Mouse (Mus musculus): ENCODE results near the gene Cd300lb. TPM values are rescaled to one million over a fixed set of nuclear protein-coding genes. Genes with fewer than 3 reads are reported as not detected.

Cd300lb gene
- polyA plus RNA-seq, 1 experiment from 2014 or later, result 0.08 TPM

DNA sequence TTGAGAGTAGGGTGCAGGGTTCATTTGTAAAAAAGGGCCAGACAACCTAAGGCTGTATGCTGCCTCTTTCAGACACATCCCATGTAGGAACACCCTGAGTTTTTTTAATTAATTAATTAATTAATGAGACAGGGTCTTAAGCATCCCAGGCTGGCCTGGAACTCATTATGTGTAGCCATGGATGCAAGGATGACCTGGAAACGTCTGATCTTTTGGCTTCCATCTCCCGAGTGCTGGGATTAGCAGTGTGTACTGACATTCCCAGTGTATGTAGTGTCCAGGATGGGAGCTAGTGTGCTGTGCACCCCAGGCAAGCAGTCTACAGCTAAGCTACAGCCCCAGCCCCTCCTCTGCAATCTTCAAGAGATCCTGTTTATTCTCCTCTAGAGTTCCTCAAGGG is 57.6 kb downstream of the Cd300lb start:
- Histone ChIP-seq H3K9me3 (ENCODE audit: control insufficient read depth, low read length) (no peaks in the 10 kb centered on the region), H3K4me2 (ENCODE audit: low read length) (no peak overlapping the region), H3K27me3 (replicated peaks; ENCODE audit: control insufficient read depth, insufficient read depth, low read length) (no peaks in the 10 kb centered on the region), H3K36me3 (ENCODE audit: control insufficient read depth, insufficient read depth) (no peaks in the 10 kb centered on the region), H3K9ac (replicated peaks; ENCODE audit: low read depth, low read length) (no peak overlapping the region), H3K27ac (ENCODE audit: low read length) (no peak overlapping the region), H3K4me1 (replicated peaks; ENCODE audit: control insufficient read depth, insufficient read depth, low read length) (peaks cover 5% of the 10 kb centered on the region), H3K4me3 (replicated peaks; ENCODE audit: low read length) (no peak overlapping the region)
- WGBS, result 15% methylated on average over 2 of the region's 2 CpGs
- no peak for ATAC-seq

GRCm38 (mm10) chr11:114876176-114876575 is 58.0 kb downstream of the Cd300lb start:
- Histone ChIP-seq H3K4me2 (ENCODE audit: low read length) (no peak overlapping the region), H3K27me3 (replicated peaks; ENCODE audit: control insufficient read depth, insufficient read depth, low read length) (no peaks in the 10 kb centered on the region), H3K9me3 (ENCODE audit: control insufficient read depth, low read length) (no peaks in the 10 kb centered on the region), H3K36me3 (ENCODE audit: control insufficient read depth, insufficient read depth) (no peaks in the 10 kb centered on the region), H3K9ac (replicated peaks; ENCODE audit: low read depth, low read length) (no peak overlapping the region), H3K4me3 (replicated peaks; ENCODE audit: low read length) (no peak overlapping the region), H3K4me1 (replicated peaks; ENCODE audit: control insufficient read depth, insufficient read depth, low read length) (peaks cover 5% of the 10 kb centered on the region), H3K27ac (ENCODE audit: low read length) (no peak overlapping the region)
- WGBS, result 53% methylated on average over 7 of the region's 7 CpGs
- no peak for ATAC-seq

GRCm38 (mm10) chr11:114875301-114875801 is 58.8 kb downstream of the Cd300lb start:
- H3K9ac ChIP-seq (replicated peaks; ENCODE audit: low read depth, low read length), result no peak overlapping the region
- no peak overlapping the region for H3K4me2 ChIP-seq (ENCODE audit: low read length)
- WGBS, result 21% methylated on average over 9 of the region's 9 CpGs
- no peaks in the 10 kb centered on the region for H3K9me3 ChIP-seq (ENCODE audit: control insufficient read depth, low read length)
- no peak overlapping the region for H3K27ac ChIP-seq (ENCODE audit: low read length)
- H3K27me3 ChIP-seq (replicated peaks; ENCODE audit: control insufficient read depth, insufficient read depth, low read length), result no peaks in the 10 kb centered on the region
- peaks cover 5% of the 10 kb centered on the region for H3K4me1 ChIP-seq (replicated peaks; ENCODE audit: control insufficient read depth, insufficient read depth, low read length)
- no peaks in the 10 kb centered on the region for H3K36me3 ChIP-seq (ENCODE audit: control insufficient read depth, insufficient read depth)
- H3K4me3 ChIP-seq (replicated peaks; ENCODE audit: low read length), result no peak overlapping the region
- ATAC-seq, result no peak

DNA sequence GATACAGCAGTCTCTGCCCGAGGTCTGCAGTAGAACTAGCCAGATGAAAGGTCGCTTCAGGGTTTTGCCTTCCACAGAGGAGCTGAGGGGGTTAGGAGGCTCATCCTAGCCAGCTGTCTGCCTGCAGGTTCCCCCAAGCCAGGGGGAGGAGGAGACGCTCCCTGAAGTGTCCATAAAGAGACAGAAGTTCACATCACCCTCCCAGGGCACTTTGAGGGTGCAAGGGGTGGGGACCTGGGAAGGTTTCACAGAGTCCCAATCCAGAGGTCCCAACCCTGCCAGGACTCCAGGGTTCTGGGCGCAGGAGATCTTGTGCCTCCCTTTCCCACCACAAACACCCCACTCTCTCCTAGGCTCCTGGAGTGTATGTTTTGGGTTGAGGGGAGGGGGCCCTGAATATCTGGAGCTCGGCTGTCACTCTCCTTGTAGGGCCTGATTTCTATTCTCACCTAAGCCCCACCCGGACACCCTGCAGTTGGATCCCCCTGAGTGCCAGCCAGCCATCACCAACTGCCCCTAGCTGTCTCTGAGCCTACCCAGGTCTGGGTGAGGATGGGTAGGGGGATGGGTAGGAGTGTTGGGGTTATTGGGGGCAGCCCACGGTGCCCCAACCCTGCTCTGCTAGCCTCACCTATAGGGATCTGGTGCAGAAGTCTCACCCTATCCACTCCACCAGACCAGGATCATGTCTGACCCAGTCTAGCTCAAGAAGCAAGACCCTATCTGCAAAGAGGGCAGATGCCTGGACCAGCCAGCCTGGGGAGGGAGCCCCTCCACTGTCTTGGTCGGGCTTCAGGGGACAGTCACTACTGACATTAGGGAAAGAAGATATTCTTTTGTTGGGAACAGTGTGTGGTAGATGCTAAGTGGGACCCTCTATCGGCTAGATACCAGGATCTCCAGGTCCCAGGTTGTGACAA is 59.7 kb downstream of the Cd300lb start:
- Histone ChIP-seq H3K27me3 (replicated peaks; ENCODE audit: control insufficient read depth, insufficient read depth, low read length) (no peaks in the 10 kb centered on the region), H3K4me3 (replicated peaks; ENCODE audit: low read length) (no peak overlapping the region), H3K36me3 (ENCODE audit: control insufficient read depth, insufficient read depth) (no peaks in the 10 kb centered on the region), H3K27ac (ENCODE audit: low read length) (no peak overlapping the region), H3K4me1 (replicated peaks; ENCODE audit: control insufficient read depth, insufficient read depth, low read length) (peaks cover 5% of the 10 kb centered on the region), H3K9me3 (ENCODE audit: control insufficient read depth, low read length) (no peaks in the 10 kb centered on the region), H3K4me2 (ENCODE audit: low read length) (no peak overlapping the region), H3K9ac (replicated peaks; ENCODE audit: low read depth, low read length) (no peak overlapping the region)
- no peak for ATAC-seq
- 63% methylated on average over 9 of the region's 9 CpGs for WGBS

DNA sequence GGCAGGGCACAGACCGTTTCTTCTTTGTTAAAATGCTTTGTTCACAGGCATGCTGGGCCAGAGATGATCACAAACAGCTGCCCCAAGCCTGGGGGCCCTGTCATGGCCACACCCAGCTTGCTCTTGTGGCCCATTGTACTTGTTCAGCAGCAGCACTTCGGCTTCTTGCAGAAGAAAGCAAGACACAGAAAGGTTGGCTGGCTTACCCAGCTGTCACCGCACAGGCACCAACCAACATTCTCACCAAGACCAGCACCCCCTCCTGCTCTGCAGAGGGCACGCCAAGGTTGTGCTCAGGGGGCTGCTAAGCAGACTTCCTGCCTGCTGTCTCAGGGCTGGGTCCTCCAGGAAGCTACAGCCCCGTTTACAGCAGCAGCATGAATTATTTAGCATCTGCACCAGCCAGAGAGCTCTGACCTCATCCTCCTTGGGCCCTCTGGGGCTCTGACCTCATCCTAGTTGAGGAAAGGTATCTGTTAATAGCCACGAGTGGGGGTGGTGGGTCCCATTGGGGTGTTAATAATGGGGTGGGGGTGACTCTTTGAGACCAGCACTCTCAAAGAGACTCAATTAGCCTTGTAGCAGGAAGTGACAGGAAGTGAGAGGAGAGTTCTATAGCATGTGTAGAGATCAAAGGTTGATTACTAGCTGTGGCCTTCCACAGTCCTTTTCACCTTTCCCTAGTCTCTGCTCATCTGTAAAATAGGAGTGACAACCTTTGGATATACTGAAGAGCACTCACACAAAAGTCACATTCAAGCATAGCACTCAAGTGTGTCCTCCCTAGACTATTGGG is 61.0 kb downstream of the Cd300lb start:
- no peak overlapping the region for H3K4me2 ChIP-seq (ENCODE audit: low read length)
- H3K36me3 ChIP-seq (ENCODE audit: control insufficient read depth, insufficient read depth), result no peaks in the 10 kb centered on the region
- H3K9ac ChIP-seq (replicated peaks; ENCODE audit: low read depth, low read length), result 0 out of 2 replicates have a peak overlapping the region, but pooled peaks have one; percentile 2
- H3K27ac ChIP-seq (ENCODE audit: low read length), result no peak overlapping the region
- WGBS, result 19% methylated on average over 6 of the region's 6 CpGs
- H3K9me3 ChIP-seq (ENCODE audit: control insufficient read depth, low read length), result no peaks in the 10 kb centered on the region
- no peaks in the 10 kb centered on the region for H3K27me3 ChIP-seq (replicated peaks; ENCODE audit: control insufficient read depth, insufficient read depth, low read length)
- H3K4me3 ChIP-seq (replicated peaks; ENCODE audit: low read length), result no peak overlapping the region
- H3K4me1 ChIP-seq (replicated peaks; ENCODE audit: control insufficient read depth, insufficient read depth, low read length), result peaks cover 5% of the 10 kb centered on the region
- no peak for ATAC-seq

Other genes with a start within 250 kb of the Cd300lb start
- 1.5 and 2.0 TPM in 2 replicates for gene Dnaic2, start 207.0 kb downstream of the Cd300lb start, polyA plus RNA-seq (2015; fragmentation: Nextera tagmentation; extraction: Ambion mirVana)
- gene Kif19a, start 169.0 kb downstream of the Cd300lb start, polyA plus RNA-seq (2015; fragmentation: Nextera tagmentation; extraction: Ambion mirVana), result 0.26 and 0.66 TPM in 2 replicates
- 18.5 and 19.4 TPM in 2 replicates for gene Btbd17, start 138.4 kb downstream of the Cd300lb start, polyA plus RNA-seq (2015; fragmentation: Nextera tagmentation; extraction: Ambion mirVana)
- not detected in 2 replicates for gene Gpr142, start 135.5 kb downstream of the Cd300lb start, polyA plus RNA-seq (2015; fragmentation: Nextera tagmentation; extraction: Ambion mirVana)
- gene Gprc5c, start 83.2 kb downstream of the Cd300lb start, polyA plus RNA-seq (2015; fragmentation: Nextera tagmentation; extraction: Ambion mirVana), result 6.1 and 7.0 TPM in 2 replicates
- 0.94 and 0.95 TPM in 2 replicates for gene Cd300a, start 44.3 kb downstream of the Cd300lb start, polyA plus RNA-seq (2015; fragmentation: Nextera tagmentation; extraction: Ambion mirVana)
- not detected in 2 replicates for gene Cd300c, start 34.8 kb upstream of the Cd300lb start, polyA plus RNA-seq (2015; fragmentation: Nextera tagmentation; extraction: Ambion mirVana)
- not detected in 2 replicates for gene Cd300ld, start 55.5 kb upstream of the Cd300lb start, polyA plus RNA-seq (2015; fragmentation: Nextera tagmentation; extraction: Ambion mirVana)
- 0.61 and 1.4 TPM in 2 replicates for gene Cd300c2, start 67.5 kb upstream of the Cd300lb start, polyA plus RNA-seq (2015; fragmentation: Nextera tagmentation; extraction: Ambion mirVana)
- not detected in 2 replicates for gene Cd300ld2, start 81.8 kb upstream of the Cd300lb start, polyA plus RNA-seq (2015; fragmentation: Nextera tagmentation; extraction: Ambion mirVana)
- gene Cd300ld4, start 92.6 kb upstream of the Cd300lb start, polyA plus RNA-seq (2015; fragmentation: Nextera tagmentation; extraction: Ambion mirVana), result not detected in 2 replicates
- not detected in 2 replicates for gene Cd300ld5, start 103.4 kb upstream of the Cd300lb start, polyA plus RNA-seq (2015; fragmentation: Nextera tagmentation; extraction: Ambion mirVana)
- gene Cd300ld3, start 114.0 kb upstream of the Cd300lb start, polyA plus RNA-seq (2015; fragmentation: Nextera tagmentation; extraction: Ambion mirVana), result not detected in 2 replicates
- not detected in 2 replicates for gene Cd300e, start 127.8 kb upstream of the Cd300lb start, polyA plus RNA-seq (2015; fragmentation: Nextera tagmentation; extraction: Ambion mirVana)
- 0.85 and 1.1 TPM in 2 replicates for gene Rab37, start 157.0 kb upstream of the Cd300lb start, polyA plus RNA-seq (2015; fragmentation: Nextera tagmentation; extraction: Ambion mirVana)
- 0.27 TPM in 1 of 2 replicates, not detected in the other for gene Cd300lf, start 199.6 kb upstream of the Cd300lb start, polyA plus RNA-seq (2015; fragmentation: Nextera tagmentation; extraction: Ambion mirVana)
- 49.9 and 57.3 TPM in 2 replicates for gene Slc9a3r1, start 229.0 kb upstream of the Cd300lb start, polyA plus RNA-seq (2015; fragmentation: Nextera tagmentation; extraction: Ambion mirVana)

All from forebrain, embryonic 16.5 days (tissue).